Mouse (Mus musculus) adrenal gland, postnatal 25 days (tissue): Measurements from ENCODE around the gene Pdcd6. TPM values are rescaled to one million over a fixed set of nuclear protein-coding genes. Genes with fewer than 3 reads are reported as not detected.

Experiments
- DNase-seq: peaks from one replicate; pipeline ENCODE4 v3.0.0; 2021; ENCODE audit warnings: mixed read lengths
- long read RNA-seq: library from polyadenylated mRNA; stranded (forward); transcript quantifications from one replicate; pipeline ENCODE4 v2.0.0, GENCODE M21; 2021
- total RNA-seq: library from RNA; stranded (reverse); gene quantifications from 2 replicates; pipeline ENCODE4 v1.2.3, GENCODE M21; 2021

Gene Pdcd6
- total RNA-seq = 147 and 161 TPM in 2 replicates
- long read RNA-seq, transcript Pdcd6-201 (6 exons, 1,131 nt) = major isoform, 88 of 120 reads
- long read RNA-seq, transcript Pdcd6-203 (6 exons, 1,376 nt) = minor isoform, 19 of 120 reads
- long read RNA-seq, partial matches to known transcripts = 3 of 120 reads
- long read RNA-seq, other reads (novel, unspliced or antisense) = 7 of 120 reads

DNA sequence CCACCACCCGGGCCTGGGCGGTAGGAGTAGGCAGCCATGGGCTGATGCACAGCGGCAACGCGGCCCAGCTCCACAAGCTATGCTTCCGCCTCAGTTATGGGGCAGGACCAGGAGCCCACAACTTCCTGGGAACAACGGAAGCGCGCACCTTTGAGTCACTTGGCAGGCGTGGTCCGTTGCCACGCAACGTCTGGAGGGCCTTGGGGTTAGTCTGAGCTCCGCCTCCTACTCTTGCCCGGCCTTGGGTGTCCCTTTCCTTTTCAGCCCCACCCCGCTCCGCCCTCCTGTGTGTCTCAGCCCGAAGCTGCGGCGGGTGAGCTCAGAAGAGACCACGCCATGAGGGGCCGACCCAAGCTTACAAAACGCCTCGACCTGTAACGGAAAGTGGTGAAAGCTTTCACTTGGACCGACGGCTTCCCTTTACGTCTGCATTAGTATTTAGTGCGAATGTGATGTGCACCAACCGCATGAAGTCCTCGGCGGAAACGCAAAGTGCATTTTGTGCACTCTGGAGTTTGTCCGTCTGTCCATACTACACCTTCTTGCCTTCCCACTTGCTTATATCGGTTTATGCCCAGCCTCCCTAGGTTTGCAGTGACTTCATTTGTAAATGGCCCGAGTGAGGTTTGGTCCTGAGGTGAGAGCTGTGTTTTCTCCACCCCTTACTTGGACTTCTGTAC lies at the start of gene Pdcd6:
Gene Pdcd6, minus strand, starts transcription at position 411 of the 680 bp plus-strand sequence.
- peak; percentile 92 for DNase-seq

DNA sequence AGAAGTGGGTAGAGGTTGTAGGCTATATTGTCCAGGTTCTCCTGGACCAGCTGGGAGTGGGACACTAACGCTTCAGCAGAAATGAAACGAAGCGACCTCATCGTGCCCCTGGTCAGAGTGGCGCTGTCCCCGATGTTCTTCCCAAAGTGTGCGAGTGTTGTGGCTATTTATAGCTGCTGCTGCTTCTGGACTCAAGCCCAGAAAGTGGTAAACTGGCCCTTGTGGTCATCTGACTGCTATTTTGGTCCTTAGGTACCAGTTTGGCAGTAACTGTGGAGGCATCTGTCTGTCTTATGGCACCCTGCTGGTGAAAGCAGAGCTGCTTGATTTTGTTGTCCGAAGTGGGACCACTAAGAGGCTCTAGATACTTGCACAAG lies 46.5 kb upstream of the Pdcd6 start, which contains the start of gene Lrrc14b:
Gene Lrrc14b, minus strand, starts transcription at position 147 of the 377 bp plus-strand sequence.
- peak; percentile 9 for DNase-seq

DNA sequence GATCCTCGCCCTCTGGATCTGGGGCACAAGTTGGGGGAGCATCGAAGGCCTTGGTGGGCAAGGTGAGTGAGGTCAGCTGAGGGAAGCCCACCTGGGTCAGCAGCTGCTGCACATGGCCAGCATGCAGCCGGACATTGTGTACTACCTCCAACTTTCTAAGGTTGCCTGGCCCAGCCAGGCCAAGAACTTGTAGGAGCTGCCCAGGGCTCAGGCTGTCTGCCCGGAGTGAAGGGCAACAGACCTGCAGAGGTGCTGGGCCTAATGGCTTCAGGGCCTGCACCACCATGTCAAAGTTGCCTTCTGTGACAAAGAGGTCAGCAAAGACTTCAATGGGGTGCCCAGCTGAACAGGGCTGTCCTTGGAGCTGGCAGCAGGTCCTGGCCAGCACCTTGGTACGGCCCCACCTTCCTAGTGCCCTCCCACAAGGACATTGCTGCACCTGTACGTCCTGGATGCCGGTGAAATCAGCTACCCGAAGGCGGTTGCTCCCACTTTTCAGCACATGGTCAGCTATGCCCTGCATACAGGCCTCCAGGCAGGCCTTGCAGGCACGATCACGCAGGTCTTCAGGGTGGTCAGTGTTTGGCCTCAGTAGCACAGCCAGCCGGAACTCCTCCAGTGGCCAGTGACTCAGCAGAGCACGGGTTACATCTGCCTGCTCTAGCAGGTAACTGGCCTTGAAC lies 45.9 kb upstream of the Pdcd6 start:
- peak; percentile 6 for DNase-seq

DNA sequence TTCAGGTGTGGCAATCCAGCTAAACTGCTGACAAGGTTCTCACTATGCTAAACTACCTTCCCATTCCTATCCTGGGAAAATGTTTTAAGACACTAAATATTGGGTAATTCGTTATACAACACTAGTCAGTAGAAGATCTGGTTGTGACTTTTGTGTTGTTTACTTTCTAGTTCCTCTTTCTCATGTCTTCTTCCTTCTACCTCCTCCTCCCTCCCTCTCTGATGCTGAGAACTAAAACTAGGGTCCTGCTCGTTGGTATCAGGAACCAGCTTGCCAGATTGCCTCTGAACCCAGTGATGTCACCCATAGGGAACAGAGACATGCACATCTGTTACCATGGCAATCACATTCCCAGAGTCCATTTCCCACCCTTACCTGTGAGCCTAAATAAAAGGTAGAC lies 44.8 kb upstream of the Pdcd6 start:
- no peak for DNase-seq

DNA sequence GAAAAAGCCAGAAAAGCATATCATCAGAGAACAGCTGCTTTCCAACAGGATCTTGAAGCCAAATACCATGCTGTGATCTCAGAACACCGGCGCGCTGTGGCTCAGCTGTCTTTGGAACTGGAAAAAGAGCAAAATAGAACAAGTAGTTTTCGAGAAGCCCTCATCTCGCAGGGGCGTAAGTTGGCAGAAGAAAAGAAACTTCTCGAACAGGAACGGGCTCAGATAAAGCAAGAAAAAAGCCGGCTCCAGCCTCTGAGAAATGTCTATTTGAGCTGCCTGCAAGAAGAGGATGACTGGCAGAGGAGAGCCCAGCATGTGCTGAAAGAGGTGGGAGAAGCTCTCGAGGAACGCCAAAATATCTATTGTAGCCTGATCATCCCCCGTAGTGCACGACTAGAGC lies 39.1 kb upstream of the Pdcd6 start:
- DNase-seq = no peak

DNA sequence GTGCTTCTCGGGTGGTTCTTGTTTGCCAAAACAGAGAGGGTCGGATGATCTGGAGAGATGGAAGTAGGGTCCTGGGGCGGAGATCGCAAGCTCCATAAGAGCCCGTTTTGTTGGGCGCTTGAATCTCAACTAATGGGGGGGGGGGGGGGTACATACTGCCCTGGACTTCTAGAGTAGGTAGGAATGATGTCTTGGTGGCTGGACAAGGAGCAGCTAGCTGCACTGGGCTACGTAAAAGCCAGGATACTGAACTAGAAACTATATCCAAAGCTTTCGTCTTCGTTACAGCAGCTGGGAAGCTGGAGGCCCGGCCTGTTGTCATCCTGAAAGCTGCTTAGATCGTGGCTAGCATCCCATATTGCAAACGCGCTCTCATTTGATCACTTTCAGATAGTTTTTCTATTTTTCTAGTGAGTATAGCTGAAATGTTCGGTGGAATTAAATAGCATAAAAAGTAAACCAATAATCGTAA lies 33.1 kb upstream of the Pdcd6 start:
- DNase-seq = no peak

DNA sequence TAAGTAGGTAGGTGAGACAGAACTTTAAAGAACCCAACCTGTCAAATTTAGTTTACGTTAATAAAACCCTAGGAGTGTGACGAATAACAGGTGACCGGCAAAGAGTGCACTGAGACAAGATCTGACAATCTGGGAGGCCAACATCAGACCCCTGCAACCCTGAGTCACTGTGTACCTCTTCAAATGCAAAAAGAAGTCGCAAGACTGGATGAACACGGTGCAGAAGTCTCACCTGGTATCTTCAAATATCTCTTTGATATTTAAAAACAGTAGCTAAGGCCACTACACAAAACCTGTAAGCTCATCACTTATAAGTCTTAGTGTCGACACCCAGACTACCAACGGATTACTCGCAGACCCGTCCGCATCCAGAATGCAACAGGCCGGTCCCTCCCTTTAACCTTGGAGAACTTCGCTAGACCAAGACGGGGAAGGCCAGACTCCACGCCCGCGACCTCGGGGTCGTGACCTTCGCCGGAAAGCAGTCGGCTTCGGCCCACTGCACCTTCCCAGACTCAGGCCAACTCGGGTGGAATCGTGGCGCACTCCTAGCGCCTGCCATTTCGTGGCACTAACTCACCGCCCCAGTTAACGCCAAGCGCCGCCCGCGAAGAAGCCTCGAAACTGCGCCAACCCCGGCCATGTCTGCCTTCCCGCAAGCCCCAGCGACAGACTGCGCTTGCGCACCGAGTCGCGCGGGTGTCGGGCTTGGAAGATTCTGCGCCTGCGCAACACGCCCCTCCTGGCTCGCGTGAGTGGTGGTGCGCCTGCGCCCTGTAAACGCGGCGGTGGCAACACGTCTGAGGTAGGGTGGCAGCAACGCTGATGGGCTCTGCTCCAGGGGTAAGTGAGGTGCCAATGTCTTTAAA lies 32.4 kb upstream of the Pdcd6 start, which contains the start of the genes Sdha and Ccdc127:
Gene Sdha, minus strand, starts transcription at position 715 of the 869 bp plus-strand sequence.
Gene Ccdc127, plus strand, starts transcription at position 744 of the 869 bp plus-strand sequence.
- peak; percentile 97 for DNase-seq

DNA sequence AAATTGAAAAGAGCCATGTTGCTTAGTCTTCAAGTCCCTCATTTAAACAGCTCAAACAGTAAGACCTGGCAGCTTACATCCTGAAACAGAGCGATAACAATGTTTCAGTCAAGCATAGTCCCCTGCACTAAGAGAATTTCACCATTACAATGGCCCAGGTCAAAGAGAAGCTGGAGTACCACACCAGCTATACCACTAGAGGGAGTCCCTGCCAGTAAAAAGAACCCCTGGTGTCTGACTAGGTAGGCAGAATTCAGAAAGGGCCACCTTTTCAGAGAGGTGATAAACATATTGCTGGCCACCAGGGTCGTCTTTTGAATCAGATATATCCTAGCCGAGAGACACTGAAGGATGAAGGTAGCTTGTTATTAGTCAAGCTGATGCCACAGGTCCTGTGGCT lies 23.7 kb upstream of the Pdcd6 start:
- peak; percentile 6 for DNase-seq

DNA sequence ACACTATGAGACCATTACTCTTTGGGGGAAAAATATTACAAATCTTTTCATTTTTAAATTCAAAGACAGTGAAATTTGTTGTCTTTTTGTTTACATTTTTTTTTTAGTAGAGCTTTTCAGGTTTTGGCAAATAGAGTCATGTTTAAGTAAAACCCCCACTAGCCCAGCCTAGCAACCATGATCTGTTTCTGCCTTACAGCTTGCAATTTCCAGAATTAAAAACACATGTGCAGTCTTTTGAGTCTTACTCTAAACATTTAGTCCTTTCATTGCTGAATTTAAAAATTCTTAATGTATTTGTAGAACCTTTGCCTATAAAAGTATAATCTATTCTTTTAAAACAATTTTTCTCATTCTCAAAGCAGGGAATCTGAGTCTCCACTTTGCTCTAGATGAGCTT lies 11.9 kb upstream of the Pdcd6 start:
- no peak for DNase-seq

DNA sequence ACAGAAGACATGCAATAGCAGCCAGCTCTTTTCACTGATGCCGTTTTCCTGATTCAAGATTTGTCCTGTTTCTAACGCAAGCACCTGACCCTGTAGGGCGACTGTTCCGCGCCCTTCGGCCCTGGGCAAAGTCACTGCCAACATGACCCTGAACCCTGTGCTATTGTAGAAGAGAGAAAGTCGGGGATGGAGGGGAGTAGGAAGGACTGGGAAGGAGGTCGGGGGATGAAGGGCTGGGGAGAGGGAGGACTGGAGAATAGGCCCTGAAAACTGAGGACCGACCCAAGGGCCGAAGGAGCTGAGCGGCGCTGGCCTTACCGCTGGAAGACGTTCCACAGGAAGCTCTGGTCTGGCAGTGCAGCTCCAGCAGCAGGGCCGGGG lies 601 bp downstream of the Pdcd6 start:
- no peak for DNase-seq

DNA sequence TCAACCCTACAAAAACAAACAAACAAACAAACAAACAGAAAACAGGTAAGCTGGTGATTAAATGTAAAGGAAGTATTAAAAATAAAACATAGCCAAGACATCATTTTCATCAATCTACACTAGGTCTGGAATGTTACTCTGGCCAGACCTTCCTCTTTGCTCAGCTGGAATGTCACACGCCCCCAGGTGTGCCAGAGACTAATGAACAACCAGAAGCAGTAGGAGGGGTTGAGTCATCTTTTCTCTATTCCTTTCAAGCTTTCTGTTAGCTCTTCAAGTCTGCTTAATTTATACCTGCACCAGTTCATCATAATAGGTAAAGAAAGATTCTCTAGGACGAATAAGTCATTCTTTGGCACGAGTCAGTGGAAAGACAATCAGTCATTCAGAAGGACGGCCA lies 994 bp downstream of the Pdcd6 start:
- DNase-seq = no peak

DNA sequence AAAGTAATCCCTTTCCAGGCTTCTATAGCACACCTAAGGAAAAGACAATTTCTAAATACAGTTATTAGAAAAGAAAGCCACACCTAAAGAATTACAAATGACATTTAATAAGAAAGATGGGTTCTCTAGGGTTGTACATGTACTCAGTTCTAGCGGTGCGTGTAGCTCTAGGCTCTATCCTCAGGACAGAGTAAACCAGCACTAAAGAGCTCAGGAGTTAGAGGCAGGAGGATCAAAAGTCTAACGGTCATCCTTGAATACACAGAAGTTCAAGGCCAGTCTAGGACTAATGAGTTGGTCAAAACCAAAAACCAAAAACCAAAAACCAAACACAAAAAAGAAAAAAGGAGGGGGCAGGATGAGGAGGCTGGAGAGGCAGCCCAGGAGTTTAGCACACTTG lies 2.8 kb downstream of the Pdcd6 start:
- no peak for DNase-seq

DNA sequence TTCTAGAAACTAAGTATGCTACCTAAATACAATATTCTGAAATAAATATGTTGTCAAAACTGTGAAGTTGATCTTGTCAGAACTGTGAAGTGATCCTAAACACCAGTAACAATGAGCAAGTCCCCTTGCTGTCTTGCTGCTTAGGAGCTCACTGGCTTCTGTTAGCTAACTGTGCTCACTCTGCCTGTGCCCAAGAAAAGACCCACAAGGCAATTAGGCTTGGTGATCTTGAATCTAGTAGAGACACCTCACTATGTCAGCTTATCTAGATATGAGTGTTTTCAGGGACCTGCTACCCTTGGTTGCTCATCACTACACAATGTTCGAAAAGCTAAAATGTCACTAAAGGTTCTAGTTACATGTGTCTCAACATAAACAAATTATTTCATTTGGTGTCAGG lies 11.6 kb downstream of the Pdcd6 start:
- DNase-seq = no peak

DNA sequence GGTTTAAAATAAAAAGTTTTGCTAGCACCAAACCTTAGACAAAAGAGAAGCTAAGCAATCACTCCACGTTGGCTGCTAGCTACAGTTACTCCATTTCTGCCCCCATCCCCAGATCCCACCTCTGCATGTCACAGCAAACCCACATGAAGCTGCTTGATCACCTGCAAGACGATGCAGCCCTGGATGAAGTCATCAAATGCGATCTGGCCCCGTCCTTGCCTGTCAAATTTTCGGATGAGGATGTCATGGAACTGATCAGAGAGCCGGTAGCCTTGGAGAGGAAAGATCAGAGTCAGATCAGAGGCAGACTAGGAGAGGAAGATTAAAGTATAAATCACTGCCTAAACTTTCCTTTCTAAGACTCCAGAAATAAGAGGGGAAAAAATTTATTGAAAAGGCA lies 12.0 kb downstream of the Pdcd6 start:
- no peak for DNase-seq

DNA sequence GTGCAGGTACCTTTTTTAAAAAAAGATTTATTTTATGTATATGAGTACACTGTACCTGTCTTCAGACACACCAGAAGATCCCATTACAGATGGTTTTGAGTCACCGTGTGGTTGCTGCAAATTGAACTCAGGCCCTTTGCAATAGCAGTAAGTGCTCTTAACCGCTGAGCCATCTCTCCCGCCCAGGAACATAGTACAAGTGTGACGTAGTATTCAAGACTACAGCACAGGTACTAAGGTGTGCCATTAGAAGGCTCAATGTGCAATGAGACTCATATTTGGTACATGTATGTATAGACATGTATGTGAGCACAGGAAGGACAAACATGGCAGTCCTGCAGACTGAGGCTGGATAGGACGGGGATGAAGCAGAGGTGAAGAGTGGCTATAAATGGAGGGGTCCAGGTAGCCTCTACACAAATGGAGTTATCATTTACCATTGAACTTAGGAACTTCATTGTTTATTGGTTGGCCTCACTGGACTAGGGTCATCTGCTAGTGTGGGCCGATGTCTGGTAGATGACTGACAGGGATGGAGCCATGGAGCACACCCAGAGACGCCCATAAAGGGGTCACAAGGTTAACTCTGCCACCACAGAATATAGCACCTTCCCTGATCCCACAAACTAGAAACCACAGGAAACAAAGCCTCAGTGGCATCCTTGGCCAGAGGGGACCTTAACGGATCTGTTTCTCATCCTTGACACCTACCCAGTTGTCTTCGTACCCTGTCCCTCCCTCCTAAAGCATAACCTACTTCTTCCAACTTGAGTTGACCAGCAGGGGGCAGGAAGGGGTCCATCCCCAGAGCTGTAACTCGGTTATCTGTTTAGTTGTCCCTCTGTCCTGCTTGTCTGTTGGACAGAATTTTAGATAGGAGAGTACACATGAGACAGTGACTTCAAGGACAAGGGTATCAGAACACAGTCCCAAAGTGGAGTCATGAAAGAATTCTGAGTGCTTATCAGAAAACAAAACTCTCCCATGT lies 15.0 kb downstream of the Pdcd6 start:
- no peak for DNase-seq

DNA sequence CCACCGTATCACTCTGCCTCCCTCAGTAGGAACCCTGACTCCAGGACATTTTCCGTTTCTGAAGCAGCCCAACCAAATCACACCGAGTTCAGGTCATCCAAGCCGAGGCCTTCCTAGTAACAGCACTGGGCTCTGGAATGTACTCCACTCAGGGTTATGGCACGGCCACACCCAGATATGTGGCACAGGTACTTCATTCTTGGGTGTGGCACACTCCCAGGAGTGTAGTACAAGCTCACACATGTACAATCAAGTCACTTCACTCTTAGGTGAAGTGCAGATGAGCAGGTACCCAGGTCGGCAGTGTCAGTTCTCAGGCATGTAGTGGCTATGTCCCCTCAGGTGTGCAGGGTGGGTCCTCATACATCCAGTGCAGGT lies 15.8 kb downstream of the Pdcd6 start:
- no peak for DNase-seq

DNA sequence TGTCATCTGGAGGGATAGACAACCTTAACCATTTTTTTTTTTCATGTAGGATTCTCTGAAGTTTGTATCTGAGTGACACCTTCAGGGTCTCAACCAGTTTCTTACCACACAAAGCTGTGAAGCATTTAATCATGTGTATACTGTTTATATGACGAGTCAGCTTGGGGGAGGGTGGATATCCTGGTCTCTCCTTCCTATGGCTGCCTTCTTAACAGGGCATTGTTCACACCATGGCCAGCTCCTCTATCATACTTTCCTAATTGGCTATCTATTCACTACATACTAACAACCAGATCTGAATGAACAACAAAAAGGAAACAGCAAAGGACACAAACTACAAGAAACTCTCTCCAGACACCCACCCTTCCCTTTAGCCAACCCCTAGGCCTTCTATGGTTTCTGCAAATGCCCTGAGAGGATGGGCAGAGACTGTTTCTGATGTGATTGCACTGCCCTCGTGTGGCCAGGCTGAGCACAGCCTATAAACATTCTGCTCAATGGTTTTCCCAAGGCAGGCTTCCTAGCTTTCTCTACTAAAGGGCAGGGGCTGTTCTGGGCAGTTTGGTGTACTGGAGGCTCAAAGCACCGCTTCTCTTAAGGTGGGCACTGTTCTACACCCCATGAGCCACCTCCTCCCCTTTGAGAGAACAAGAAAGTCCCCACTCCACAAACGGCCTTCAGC lies 16.3 kb downstream of the Pdcd6 start:
- peak; percentile 74 for DNase-seq

DNA sequence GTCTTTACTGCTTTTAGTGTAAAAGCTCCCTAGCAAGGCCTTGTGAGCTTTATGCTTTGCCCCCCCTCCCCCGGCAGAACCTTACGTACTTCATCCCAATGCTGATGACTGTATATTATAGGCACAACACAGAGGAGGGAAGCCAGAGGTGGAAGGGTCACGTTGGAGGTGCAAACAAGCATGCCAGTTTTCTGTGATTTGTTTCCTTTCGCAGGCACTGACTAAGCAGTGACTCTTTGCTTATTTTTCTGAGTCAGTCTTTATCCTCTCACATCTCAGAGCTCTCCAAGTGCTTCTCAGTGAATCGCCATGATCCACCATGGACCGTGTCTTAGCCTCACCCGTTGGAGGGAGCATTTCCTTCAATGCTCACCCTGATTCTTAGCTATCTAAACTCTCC lies 21.0 kb downstream of the Pdcd6 start:
- no peak for DNase-seq

DNA sequence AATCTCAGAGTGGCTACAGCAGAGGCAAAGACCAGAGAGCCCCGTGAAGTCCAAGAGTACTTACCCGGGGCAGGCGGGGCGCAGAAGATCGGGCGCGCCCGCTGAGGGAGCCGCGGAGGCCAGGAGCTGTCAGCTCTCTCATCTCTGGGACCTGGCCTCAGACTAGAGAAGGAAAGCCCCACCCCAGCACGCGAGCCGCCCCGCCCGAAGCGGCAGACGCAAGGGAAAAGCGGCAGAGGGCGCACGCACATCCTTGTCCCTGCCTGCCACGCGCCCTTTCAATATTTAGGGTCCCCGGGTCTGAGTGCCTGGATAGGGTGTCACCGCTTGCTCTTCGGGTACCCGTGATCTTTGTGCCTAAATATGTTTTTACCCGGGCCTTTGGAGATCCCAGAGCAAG lies 25.2 kb downstream of the Pdcd6 start, which contains the start of gene Ahrr:
Gene Ahrr, minus strand, starts transcription at position 165 of the 400 bp plus-strand sequence.
- DNase-seq = peak; percentile 72

DNA sequence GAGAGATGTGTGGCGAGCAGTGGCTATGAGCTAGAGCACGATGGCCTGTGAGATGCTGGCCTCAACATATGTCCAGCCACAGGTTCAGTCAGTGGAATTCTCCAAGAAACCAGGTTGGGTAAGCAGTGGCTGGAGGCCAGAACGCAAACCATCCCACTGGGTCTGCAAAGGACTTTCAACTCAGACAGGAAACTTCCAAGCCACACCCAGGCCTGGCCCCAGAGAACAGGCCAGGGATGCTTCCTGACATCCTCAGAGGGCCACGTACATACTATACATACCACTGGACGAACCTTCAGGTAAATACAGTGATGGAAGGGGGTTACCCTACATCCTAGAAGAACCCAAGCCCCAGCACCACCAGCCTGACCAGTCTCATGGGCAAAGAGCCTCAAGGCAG lies 27.7 kb downstream of the Pdcd6 start:
- DNase-seq = no peak
